Mouse (Mus musculus) forelimb bud, embryonic 11.5 days (tissue): ENCODE results near the gene Ifrd2.

Experiments
- DNase-seq: peaks from one replicate; pipeline ENCODE4 v3.0.0-alpha.2; 2012; ENCODE audit warnings: low read depth, low spot score

Gene Ifrd2

DNA sequence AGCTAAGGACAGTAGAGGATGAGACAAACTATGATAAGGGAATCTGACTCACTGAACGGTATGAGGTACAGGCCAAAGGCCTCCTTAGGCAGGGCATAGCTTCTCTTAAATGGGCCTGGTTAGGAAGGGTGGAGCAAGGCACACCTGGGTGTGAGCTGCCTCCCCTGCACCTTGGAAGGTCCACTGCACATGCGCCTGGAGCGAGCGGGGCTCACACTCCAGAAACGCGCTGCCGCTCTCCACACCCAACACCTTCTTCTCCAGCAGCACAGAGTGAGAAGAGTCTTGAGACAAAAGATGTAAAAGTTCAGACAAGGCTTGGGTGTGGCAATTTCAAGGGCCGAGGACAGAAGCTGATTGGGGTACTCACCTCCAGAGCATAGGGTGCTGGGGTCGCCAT, 12.0 kb downstream of the Ifrd2 start:
- DNase-seq = no peak

DNA sequence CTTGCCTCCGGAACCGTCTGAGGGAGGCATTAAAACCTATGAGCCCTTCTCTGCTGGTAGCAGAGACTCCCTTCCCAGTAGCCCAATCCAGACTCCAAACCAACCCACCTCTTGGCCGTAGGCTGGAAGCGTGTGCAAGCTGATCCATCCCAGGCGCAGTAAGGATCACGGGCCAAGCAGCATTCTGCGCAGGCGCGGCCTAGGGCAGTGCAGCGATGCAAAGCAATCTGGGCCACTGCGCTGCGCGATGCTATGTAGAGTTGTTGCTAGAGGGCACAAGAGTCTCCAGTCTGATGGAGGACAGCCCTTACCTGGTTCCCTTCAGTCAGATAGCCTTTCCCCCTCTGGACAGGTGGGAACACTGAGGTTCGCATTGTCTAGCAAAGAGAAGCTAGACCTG, 12.4 kb downstream of the Ifrd2 start:
- DNase-seq = no peak

GRCm38 (mm10) chr9:107600745-107601144, 13.3 kb downstream of the Ifrd2 start:
- DNase-seq = no peak

DNA sequence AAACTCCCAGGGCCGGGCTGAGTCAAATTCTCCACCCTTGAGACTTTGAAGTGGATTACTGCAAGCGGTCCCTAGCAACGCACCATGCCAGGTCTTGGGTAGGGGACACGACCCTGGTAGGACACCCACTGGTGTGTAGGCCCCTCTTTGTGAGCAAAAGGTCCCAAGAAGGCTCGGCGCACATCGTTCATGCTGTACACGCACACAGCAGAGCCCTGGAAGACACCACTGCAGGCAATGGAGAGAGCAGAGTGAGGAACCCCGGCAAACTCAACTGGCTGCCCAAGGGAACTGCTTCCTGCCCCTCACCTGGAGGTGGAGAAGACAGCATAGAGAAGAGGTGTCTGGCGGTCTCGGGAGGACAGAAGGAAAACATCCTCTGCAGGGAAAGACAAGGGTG, 13.8 kb downstream of the Ifrd2 start:
- DNase-seq = no peak

- peak; percentile 91 for DNase-seq
Measured at GRCm38 (mm10) chr9:107602068-107602648, 14.7 kb downstream of the Ifrd2 start.

GRCm38 (mm10) chr9:107603251-107603650, 15.8 kb downstream of the Ifrd2 start:
- DNase-seq = no peak

DNA sequence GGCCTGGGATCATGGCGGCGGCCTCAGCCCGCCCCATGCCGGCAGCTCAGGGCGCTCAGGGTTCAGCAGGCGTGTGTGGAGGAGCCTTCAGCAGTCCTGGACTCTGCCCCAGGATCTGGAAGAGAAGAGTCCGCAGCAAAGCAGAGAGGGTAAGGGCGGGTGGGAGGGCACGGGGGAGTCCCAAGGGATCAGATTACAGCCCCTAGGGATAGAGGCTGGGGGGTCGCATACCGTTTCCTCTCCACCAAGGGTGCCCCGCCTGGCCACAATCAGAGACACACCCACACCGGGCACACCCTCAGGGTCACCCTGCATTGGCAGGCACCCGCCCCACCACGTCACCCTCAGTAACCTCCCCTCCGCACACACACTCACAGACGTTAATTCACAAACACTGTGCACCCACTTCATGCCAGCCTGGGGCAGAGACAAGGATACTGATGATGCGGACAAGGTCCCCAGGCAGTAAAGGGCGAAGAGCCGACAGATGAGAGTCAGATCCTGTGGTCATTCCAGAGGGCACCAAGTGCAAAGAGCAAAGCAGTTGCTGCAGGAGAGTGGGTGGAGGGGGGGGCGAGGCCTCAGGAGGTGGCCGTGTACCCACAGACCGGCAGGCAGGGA, 17.7 kb downstream of the Ifrd2 start:
- no peak for DNase-seq

GRCm38 (mm10) chr9:107606591-107606990, 19.1 kb downstream of the Ifrd2 start:
- DNase-seq = no peak

DNA sequence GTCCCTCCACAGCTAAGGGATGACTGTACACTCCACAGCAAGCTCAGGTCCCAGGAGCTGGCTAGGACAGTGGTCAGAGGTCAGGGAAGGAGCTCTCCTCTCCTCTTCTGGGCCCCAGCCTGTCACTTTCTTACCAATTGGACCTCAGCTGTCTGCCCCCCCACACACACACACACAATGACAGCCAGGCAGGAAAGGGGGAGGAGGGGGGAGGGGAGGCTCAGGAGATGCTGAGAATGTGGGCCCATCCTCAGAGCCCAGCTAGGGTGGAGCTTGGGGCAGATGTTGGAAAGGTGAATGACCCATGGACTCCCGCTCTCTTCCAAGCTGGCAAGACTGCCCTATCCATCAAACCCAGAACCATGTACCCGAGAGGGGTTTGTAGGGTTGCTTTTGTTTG, 19.6 kb downstream of the Ifrd2 start:
- DNase-seq = no peak

GRCm38 (mm10) chr9:107607653-107608245, 20.3 kb downstream of the Ifrd2 start:
- no peak for DNase-seq

GRCm38 (mm10) chr9:107608741-107609432, 21.4 kb downstream of the Ifrd2 start, which contains the start of gene Sema3b:
Sema3b (minus strand) TSS chr9:107609229.
- no peak for DNase-seq

DNA sequence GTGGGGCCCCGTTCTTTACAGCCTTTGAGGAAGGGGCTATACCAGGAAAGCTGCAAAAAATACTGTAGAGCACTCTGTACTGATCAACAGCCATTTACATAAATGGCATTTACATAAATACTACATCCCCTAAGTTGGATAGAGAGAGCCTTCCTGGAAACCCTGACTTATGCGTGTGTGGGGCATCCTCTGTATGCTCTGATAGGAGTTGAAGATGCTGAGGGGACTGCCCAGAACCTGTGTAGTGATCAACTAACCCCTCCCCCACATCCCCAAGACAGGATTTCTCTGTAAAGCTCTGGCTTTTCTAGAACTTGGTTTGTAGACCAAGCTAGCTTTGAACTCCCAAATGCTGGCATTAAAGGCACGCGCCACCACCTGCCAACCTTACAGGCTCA, 22.0 kb downstream of the Ifrd2 start:
- DNase-seq = no peak

DNA sequence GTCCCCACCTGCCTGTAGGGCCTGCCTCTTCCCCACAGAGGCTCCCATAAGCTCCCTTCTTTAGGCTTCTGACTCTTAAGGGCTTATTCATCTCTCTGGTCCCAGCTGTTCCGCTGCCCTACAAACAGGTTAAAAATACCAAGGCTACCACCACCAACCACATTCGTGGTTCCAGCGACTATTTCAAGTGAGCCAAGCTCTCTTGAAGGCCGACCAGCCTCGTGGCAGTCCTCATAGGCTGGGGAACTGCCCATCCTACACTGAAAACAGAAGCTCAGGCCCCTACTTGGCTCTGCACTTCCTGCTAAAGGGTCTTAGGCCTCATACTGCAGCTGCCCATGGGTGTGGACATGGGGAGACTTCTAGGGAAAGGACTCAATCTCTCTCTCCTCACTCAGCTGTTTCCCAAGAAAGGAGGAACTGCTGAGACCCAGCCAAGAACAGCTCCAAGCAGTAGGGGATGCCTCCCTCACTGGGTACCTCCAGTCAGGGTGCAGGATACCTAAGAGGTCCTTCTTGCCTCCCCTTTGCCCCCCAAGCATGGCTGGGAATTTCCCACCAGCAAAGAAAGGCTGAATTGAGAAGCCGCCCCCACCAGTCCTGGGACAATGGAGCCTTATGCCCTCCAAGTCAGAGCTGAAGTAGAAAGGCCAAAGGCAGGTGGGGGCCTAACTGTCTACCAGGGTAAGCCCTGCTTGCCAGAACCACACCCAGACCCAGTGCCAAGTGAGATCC, 24.2 kb downstream of the Ifrd2 start:
- DNase-seq = no peak

GRCm38 (mm10) chr9:107612191-107612944, 24.9 kb downstream of the Ifrd2 start:
- peak; percentile 98 for DNase-seq

GRCm38 (mm10) chr9:107612945-107613569, 25.6 kb downstream of the Ifrd2 start:
- DNase-seq = no peak

GRCm38 (mm10) chr9:107615035-107615434, 27.6 kb downstream of the Ifrd2 start:
- DNase-seq = no peak

DNA sequence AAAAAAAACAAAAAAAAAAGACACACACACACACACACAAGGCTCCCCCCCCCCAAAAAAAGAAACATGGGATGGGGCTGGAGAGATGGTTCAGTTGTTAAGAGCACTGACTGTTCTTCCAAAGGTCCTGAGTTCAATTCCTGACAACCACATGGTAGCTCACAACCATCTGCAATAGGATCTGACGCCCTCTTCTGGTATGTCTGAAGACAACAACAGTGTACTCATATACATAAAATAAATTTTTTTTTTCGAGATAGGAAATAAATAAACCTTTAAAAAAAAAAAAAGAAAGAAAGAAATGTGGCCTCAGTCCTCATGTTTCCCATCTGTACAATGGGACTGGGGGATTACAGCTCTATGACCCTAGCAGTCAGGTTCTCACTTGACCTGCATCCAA, 30.0 kb downstream of the Ifrd2 start:
- DNase-seq = no peak

DNA sequence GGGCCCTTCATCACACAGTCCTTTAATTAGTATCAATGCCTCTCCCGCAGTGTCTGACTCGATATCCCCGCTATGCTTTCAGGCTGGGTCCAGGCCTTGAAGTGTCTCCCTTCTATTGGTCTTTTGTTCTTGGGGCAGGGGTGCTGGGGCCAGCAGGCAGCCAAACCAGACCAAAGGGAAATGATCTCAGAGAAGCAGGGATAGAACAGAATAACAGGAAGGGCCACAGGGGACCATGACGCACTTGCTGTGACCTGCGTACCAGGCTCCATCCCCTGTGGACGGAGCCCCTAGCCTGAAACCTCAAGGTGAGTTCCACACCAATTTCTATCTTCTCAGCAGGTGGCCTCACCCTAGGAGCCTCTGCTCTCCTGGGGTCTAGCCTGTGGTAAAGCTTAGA, 30.7 kb downstream of the Ifrd2 start:
- no peak for DNase-seq

GRCm38 (mm10) chr9:107618778-107619545, 31.5 kb downstream of the Ifrd2 start:
- no peak for DNase-seq

GRCm38 (mm10) chr9:107619546-107619879, 32.1 kb downstream of the Ifrd2 start:
- no peak for DNase-seq
